Mouse (Mus musculus): ENCODE results near the gene Rgcc.
A peak's percentile ranks its signal among the peaks of the same experiment; 100 is the strongest.

The Rgcc gene

DNA sequence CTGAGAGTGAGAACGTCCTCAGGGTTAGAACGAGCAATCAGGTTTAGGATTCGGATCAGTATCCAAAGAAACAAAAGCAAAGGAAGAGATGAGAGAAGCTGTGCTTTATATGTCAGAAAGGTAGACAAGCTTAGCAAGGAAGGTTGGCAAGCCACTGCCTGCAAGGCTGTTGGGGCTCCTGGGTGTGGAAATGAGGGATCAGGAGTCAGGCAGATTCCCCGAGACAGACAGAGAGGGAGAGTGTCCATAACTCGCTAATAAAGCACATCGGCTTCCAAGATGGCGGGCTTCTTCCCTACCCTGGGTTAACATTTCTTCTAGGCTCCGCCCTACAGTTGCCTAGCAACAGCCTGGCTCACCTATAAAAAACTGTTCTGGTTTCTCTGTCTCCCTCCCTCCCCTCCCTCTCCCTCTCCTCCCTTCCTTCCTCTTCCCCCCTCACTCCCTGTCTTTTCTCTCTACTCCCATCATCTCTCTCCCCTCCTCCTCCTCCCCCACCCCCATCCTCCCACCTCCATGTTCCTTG is 25.5 kb downstream of the Rgcc start:
- DNase-seq = peak; percentile 41

DNA sequence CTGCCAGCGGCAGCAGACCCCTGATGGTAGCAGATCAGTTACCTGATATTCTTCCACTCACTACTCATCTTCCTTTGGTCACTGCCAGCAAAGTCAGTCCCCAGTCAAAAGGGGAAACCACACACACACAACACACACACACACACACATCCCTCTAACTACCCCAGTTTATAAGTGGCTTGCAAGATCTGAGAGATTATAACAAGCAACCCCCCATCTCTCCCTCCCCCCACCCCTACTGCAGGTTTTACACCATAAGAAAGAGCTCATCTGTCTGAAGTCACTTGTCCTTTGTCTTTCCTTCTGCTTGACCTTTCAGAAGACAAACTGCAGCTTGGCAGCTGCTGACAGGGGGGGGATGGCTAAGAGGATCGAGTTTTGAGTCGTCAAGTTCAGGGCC is 26.0 kb downstream of the Rgcc start:
- DNase-seq = peak; percentile 23

DNA sequence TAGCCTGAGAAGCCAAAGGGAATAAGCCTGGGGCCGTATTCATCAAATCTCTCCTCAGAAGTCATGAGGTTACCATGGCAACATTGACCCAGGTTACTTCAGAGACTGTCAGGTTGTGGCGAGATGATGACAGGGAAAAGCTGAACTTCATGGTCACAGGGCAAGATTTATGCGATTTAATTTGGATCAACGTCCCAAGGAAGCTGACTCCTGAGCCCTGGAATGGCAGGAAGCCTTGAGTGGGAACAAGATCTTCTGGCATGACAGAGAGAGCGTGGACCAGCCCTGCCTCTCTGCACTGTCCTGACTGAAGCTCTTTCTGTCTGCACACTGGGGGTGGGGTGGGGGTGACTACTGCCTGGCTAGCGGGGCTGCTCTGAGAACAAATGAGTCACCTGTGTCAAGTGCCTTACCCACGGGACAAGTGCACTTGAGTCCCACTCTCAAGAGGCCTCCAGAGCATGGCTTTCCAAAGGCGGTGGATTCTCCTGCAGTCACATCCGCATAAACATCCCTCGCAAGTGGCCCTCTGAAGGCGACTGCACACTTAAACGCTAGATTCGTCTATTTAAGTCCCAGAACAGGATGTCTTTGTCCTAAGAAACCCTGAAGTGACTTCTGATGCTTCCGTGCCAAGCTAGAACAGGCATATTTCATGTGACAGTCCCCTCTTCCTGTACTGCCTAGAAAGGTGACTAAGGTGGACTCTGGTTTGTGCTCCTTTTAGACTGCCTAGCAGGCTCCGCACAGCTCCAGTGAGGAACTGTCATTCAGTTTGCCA is 27.6 kb downstream of the Rgcc start:
- DNase-seq = peak; percentile 46

DNA sequence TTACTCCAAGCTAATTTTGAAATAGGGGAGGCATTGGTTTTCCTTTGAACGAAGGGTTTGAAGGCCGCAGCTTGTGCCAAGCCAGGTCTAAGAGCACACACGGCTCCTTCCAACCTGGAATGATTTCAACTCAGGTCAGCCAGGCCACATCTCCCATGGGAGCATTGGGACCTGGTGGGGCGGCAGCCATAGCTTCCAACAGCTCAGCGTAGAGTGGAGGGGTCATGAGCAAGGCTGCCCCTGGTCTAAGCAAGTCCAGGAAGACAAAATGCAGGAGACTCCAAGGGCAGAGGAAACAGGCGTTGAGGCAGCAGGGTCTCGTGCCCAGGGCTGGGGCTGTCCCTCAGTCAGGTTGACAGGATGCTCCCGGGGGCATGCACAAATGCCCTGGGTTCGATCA is 28.5 kb downstream of the Rgcc start:
- DNase-seq = no peak

DNA sequence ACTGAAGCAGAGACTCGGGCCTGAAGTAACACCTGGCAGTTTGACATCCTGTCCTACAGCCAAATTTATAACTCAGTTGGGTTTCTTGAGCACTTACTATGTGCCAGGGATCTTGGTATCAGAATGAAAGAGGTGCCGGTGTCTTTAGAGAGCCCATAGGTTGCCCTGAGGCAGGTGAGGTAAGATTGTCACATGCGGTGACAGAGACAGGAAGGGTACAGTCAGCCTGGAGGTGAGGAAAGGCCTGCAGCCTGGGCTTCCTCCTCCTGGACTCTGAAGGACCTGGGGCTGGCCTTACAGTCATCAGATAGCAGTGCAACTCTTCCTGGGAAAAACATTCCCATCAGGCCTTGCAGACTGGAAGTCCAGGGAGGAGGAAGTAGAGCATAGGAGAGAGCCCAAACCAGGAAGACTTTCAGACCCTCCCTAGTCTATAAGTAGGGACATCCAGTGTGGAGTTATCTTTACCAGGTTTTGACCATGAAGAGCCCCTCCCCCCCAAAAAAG is 29.2 kb downstream of the Rgcc start:
- peak; percentile 24 for DNase-seq

DNA sequence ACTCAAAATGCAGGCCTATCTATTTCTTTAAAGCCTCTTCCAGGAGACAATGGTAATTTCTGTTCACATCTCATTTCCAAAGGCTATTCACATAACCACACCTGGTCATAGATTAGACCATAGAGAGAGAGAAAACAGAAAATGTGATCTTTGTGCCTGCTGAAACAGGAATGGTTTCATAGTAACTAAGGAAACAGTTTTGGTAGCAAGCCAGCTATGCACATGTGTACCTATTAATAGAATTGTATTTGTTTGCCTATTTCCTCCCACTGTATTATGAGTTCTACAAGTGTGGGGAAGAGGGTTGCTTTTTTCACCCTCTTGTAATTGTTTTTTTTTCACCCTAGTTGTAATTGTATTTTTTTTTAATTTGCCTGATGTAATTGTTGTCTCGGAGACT is 31.9 kb downstream of the Rgcc start:
- no peak for DNase-seq

DNA sequence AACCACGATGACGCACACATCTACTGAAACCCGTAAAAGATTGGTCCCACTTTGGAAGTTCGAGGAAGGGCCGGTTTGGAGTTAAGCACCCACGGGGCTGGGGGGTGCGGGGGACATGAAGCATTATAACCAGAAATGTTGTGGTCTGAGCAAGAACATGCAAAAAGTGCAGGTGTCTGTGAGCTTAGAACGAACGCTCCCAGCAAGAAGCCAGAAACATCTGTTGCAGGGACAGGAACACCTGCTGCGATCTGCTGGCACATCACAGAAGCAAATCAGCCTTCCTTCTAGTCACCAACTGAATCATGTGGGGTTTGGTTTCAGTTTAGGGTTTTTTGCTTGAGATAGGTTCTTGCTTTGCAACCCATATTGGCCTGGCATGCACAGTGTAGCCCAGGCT is 33.6 kb downstream of the Rgcc start:
- DNase-seq = peak; percentile 82

DNA sequence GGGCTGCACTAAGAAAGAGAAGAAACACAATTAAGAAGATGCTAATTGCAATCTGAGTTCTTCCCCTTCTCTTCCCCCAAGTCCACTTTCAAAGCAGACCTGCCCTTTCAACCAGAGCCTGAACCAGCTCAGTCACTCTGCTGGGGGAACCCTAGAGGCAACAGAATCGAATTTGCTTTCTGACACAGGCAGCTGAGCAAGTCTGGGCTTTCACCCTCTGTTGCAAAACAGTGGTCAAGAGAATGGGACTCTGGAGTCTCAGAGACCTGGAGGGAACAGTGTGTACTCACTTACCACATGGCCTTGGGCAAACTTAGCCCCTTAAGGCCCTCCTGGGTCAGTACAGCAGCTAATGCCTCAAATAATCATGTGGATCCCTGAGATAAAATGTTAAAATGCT is 34.1 kb downstream of the Rgcc start:
- no peak for DNase-seq

DNA sequence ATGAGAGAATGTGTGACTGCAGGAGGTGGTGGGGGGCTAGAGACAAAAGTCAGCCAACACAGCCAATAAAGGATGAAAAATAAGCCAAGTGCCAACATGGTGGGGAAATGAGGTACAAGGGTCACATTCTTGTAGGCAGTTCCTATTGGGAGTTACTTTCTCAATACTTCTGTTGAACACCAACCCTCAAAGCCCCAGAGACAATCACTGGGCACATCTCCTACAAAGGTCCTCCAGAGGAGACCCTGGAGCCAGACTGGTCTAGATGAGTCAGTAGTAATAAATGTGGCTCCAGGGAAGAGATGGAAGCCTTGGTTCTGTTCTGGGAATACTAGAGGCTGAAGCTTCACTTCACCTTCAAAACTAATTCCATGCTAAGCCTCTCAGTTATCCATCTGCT is 35.0 kb downstream of the Rgcc start:
- no peak for DNase-seq

DNA sequence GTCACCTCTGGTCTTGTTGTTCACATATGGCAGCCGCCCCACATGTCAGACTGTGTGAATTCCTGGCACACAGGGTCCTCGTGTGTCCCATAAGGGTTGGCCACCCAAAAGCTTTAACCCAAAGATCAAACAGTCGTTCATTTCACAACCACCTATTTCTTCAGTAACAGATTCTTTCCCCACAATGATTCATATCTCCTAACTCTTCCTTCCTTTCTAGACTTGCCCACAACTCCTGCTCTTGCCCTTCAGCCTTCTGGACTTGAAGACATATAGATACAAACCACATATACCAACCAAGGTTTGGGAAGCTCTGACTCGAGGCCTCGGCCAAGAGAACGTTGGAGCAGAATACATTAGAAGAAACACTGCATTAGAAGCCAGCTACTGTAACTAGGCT is 35.7 kb downstream of the Rgcc start:
- DNase-seq = no peak

DNA sequence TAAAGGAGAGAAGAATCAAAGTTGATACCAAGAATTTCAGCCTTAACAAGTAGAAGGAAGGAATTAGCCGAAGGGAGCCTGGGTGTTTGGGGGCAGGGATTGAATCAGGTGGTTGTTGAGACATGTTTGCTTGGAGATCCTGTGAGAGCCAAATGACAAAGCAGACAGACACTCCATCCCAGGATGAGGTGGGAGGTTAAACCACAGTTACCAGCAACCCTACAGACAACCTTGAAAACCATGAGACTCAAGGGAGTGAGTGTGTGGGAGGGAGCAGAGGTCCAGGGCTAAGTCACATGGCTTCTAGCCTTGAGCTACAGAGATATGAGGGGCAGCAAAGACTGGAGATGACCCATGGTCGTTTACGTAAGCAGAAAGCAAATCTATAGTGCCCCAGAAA is 38.1 kb downstream of the Rgcc start:
- no peak for DNase-seq

DNA sequence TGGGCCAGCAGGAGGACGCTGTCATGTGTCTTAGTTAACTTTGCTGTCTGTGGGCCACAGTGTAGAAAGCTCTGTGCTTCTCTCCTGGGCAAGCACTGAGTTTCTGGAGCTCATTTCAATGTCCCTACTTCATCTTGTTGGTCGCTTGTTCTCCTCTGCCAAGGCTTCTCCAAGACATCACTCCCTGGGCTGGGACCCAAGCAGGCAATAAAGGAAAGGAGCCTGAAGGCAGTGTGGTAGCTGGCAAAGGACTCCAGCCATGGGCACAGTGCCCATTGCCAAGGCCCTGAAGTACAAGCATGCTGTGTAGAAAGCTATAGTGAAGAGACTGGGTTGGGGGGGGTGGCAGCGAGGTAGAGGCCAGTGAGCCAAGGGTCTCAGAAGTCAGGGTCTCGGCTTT is 38.8 kb downstream of the Rgcc start:
- DNase-seq = no peak

DNA sequence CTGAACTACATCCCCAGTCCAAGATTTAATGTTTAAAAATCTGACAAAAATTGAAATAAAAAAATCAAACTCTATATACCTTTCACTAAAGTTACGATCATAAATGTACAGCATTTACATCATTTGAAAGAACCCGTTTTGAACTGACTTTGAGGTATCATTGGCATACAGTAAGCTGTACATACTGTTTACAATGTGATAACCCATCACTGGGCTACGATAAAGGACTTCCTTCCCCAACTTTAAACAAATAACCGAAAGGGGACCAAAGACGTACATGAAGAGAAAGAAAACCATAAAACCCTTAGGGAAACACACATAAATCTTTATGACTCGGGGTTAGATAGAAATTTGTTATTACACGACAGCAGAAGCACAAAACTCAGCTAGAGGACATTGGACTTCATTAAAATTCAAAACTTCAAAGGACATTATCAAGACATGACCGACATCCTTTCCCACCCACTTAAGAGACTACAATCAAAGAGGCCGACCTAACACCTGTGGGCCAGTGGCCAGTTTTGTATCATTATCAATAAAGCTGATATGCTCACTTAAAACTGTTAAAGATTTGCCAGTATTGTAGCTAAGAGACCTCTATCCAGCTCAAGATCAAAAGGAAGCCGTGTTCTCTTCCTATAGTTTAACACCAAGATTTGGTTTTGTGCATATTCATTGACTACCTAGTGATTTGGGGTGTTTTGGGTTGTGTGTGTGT is 42.2 kb downstream of the Rgcc start:
- DNase-seq = no peak

DNA sequence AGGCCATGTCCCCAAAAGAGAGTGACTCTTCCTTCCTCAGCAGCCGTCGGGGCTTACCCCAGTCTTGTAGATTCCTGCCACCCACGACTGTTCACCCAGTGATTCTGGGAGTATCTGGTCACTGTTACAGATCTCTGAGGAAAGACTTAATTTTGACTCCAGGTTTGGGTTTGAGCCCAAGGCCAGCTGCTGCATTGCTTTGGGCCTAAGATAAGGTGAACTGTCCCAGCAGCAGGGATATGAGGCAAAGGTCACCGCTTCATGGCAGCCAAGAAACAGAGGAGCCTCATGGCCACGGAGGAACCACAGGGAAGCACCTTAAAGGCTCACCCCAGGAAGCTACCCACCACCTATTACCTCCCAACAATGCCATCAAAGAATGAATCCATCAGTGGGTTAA is 44.8 kb downstream of the Rgcc start:
- no peak for DNase-seq

DNA sequence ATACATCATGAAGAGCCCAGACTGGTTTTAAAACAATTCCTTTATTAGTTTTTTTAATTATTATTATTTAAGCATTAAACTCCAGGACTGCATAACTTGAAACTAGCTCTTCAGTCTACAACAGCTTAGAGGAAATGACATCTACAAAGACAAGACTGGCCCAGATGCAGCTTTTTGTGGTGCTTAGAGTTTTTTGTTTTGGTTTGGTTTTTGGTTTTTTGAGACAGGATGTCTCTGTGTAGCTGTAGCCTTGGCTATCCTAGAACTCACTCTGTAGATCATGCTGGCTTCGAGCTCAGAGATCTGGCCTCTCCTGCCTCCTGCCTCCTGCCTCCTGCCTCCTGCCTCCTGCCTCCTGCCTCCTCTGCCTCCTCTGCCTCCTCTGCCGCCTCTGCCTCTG is 45.7 kb downstream of the Rgcc start:
- no peak for DNase-seq

DNA sequence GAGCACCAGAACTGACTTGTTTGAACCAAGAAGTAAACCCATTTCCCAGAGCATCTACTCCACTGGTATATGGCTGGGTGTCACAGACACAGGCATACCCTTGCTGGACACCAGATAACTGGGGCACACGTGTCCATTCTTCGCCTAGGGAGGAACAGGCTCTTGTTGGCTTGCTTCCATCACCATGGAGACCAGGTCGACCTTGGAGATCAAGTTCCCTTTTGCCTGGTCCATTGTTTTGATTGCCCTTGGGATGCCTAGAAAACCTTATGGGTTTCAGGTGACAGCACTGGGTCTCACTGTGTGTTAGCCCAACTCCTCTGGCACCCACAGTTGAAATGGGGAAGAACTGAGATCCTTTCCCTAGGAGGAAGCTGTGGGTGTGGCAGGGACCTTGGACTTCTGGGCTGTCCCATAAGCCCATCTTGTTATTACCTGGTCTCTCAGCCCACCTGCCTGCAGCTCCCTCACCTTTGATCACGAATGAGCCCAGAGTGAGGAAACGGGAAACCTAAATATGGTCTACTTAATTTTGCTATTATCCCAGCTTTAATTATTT is 49.6 kb downstream of the Rgcc start:
- no peak for DNase-seq

DNA sequence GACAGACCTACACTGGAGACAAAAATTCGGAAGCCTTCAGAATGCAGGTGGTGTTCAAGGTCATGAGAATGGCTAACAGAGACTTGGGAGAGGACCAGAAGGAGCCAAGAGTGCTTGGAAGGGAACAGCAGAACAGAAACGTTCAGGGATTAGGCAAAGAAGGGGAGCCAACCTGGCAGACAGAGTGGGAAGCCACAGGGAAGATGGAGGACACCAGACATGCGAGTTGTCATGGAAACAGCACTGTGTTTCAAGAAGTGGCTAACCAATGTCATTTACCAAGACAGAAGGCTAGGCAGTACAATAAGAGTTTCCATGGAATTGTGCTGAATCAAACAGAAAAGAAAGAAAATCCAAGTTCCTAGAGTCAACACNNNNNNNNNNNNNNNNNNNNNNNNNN is 56.9 kb downstream of the Rgcc start:
- no peak for DNase-seq

DNA sequence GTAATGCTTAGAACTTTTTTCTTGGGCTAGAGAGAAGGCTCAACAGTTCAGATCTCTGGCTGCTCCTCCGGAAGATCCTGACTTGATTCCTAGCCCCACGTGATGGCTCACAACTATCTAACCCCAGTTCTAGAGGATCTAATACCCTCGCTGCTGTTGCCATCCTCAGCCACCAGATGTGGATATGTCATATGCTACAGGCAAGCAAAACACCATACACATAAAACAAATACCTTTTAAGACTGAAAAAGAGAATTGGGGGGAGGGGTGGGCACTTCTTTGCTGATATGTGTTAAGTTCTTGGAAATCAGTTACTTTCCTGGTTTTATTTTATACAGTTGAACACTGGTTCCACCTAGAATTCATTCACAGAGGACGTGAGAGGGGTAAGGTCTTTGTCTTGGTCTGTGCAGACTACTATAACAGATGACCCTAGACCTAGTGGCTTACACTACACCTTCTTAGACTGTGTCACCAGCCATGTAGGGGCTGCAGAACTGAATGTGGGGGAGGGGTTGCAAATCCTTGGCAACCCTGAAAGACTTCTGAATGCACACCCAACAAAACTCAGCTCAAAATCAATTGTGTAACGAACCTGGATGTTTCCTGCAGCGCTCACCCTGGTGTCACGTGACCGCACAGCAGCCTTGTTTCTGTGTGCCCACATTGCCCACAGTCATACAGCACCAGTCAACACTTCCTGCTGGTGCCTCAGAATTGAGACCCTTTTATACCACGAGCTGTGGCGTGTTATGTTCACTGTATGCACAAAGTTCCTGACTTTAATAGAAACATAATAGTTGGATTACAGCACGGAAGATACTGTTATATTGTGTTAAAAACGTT is 58.2 kb downstream of the Rgcc start:
- peak; percentile 86 for DNase-seq

DNA sequence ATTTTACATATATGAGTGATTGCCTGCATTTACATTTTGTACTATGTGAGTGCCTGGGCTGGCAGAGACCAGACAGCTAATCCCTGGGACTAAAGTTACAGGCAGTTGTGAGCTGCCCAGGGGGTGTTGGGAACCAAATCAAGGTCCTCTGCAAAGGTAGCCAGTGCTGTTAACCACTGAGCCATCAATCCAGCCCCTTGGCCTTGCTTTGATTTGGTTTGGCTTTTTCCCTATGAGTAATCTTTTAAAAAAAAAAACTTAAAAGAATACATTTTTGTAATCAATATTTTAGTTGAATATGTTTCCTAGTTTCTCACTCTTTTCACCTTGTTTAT is 59.1 kb downstream of the Rgcc start:
- DNase-seq = no peak

DNA sequence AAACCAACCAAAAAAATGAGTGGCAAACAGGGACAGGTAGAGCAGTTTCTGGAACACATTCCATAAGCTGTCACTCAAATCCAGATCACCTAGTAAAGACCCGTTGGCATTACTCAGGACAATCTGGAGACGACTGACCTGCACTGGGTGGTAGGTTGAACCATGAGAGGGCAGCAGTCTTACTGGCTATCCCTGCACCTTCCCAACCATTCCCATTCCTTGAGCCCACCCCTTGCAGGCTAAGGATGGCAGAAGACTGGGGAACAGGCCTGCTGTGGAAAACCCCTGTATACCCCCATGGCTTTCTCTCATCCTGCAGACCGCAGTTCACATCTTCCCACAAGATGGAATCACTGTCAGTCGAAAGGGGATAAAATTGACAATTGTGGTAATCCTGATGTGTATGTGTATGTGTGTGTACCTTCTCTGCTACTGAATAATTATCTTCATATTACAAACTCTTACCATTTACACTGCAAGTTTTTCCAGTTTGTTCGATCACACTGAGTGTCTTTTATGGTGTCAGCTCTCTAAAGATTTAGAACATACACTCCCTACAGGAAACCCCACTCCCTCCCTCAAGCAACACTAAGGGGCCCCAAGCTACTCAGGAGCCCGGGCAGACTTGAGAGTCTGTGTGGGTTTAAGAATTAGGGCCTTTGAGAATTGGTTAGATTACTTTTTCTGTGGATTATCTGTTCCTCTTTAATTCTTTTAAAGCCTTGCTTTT is 59.6 kb downstream of the Rgcc start:
- no peak for DNase-seq

DNA sequence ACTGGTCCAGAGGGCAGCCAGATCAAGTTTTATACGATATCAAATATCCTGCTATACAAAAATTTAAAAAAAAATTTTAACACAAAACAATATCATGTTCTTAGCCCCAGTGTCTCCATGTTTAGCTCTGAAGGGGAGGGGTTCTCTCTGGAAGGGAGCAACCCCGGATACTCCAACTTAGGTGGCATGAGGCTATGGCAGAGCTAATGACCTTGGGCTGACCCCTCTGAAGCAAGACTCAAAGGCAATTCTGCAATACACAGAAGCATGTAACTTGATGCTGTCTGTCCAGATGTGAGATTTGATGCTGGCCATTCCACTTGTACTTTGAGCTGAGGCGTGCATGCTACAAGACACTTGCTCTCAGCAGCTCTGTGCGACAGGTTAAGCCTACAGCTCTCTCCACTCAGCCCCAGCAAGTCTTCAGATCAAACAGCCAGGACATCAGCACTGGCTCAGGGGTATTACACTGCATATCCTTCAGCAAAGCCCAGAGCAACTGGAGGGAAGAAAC is 60.3 kb downstream of the Rgcc start:
- no peak for DNase-seq

DNA sequence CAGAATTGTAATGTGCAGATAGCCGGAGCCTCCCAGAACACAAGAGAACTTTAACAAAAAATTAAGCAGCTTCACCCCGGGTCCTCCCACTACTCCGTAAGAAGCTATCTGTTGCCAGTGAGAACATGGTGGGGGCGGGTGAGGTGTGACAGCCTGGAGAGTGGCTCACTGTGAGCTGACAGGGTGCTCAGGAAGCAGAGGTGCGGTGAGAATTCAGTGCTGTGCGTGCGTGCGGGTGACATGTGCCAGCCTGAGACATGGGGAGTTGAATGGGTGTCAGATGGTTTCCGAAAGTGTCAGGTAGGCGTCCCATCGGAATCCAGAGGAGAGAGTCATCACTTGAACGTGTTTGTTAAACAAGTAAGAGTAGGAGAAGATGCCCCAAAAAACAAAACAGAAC is 62.0 kb downstream of the Rgcc start:
- peak; percentile 53 for DNase-seq
